Mouse (Mus musculus): ENCODE data around the gene Pip4k2a.

- TF ChIP-seq MYOG (IDR thresholded peaks at IDR 0.05; ENCODE audit: control insufficient read depth, extremely low read depth, insufficient read length), result no peak
- no peak for TF ChIP-seq CTCF (IDR thresholded peaks at IDR 0.05; ENCODE audit: control insufficient read depth, insufficient read depth, insufficient read length)
- no peak for TF ChIP-seq USF1 (IDR thresholded peaks at IDR 0.05; ENCODE audit: low read depth)
These were observed 39.5 kb upstream of the Pip4k2a start for GRCm38 (mm10) chr2:19037430-19037829.

All from C2C12 (cell line).